Mouse (Mus musculus): ENCODE measurements around the gene Cltb. TPM values are rescaled to one million over a fixed set of nuclear protein-coding genes. Genes with fewer than 3 reads are reported as not detected.

Gene Cltb
- 38.6 and 39.5 TPM in 2 replicates for polyA plus RNA-seq (2014; fragmentation: Nextera tagmentation; extraction: Ambion mirVana)

DNA sequence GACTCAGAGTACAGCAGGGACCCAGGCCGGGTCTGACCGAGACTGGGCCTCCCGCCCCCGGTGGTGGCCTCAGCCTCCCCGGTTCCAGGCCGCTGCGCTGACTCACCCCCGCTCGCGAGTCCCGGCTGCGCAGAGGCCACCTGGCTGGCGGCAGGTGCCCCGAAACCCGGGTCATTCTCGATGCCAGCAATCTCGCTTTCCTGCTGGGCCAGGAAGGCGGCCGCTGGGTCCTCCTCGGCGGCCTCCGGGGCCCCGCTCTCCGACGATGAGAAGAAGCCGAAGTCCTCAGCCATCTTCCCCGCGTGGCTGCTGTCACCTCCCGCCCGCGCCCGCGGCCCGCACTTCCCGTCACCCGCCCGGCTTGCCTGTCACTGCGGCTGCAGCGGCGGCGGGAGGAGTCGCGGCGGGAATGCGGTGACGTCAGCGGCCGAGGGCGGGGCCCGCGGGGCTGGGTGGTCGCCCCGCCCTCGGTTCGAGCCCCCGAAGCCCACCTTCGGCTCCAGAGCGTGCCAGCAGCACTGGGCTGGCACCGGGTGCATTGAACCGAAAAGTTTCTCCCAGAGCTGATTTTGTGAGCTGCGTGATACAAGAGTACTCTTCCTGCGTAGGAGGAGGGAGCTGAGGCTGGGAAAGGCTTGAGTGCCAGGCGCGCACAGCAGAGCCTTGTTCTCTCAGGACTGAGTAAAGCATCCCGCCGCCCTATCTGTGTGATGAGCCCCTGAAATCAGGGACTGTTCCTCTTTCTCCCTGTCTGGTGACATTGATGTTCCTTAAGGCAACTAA, at the start of gene Cltb:
Gene Cltb, minus strand, starts transcription at position 373 of the 783 bp plus-strand sequence.
- H3K27me3 ChIP-seq (ENCODE audit: control insufficient read depth, insufficient read depth, low read length), result no peaks in the 10 kb centered on the region
- H3K4me1 ChIP-seq (ENCODE audit: control insufficient read depth, insufficient read depth, low read length), result peaks cover 13% of the 10 kb centered on the region
- 1% methylated on average over 65 of the region's 66 CpGs for WGBS (ENCODE audit: insufficient replicate concordance)
- peak within 1 kb of the TSS; percentile 85 for H3K9ac ChIP-seq (ENCODE audit: low read depth, low read length)
- H3K4me2 ChIP-seq, result peak within 1 kb of the TSS; percentile 99
- peak; percentile 59; the same call in 1 of the 2 replicates for ATAC-seq (replicated peaks; ENCODE audit: insufficient number of reproducible peaks, low FRiP score, low TSS enrichment)
- peak within 1 kb of the TSS; percentile 62 for H3K4me3 ChIP-seq (ENCODE audit: low read depth, low read length)
- no peaks in the 10 kb centered on the region for H3K9me3 ChIP-seq (replicated peaks; ENCODE audit: control insufficient read depth, low read length)
- H3K27ac ChIP-seq (ENCODE audit: low read depth, low read length), result 0 out of 2 replicates have a peak within 1 kb of the TSS, but pooled peaks have one; percentile 38
- no peaks in the 10 kb centered on the region for H3K36me3 ChIP-seq (ENCODE audit: control insufficient read depth, insufficient read depth, low read length)

DNA sequence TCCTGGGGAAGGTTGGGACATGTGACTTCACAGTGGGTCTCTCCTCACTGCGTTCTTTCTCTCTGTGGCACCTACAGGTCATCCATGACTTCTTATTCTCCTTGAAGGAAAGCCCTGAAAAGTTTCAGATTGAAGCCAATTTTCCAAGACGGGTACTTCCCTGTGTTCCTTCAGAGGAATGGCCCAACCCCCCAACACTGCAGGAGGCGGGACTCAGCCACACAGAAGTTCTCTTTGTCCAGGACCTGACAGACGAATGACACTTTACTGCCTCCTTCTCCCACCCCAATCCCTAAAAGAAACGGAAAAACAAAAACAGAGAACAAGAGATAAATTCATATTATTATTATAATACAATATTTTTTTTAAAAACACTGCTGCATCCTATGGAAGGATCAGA, 49.7 kb upstream of the Cltb start:
- WGBS (ENCODE audit: insufficient replicate concordance), result 72% methylated on average over 5 of the region's 5 CpGs
- no peaks in the 10 kb centered on the region for H3K9me3 ChIP-seq (replicated peaks; ENCODE audit: control insufficient read depth, low read length)
- H3K9ac ChIP-seq (ENCODE audit: low read depth, low read length), result no peak overlapping the region
- no peak overlapping the region for H3K4me2 ChIP-seq
- H3K36me3 ChIP-seq (ENCODE audit: control insufficient read depth, insufficient read depth, low read length), result peaks cover 37% of the 10 kb centered on the region
- no peaks in the 10 kb centered on the region for H3K4me1 ChIP-seq (ENCODE audit: control insufficient read depth, insufficient read depth, low read length)
- no peaks in the 10 kb centered on the region for H3K27me3 ChIP-seq (ENCODE audit: control insufficient read depth, insufficient read depth, low read length)
- H3K27ac ChIP-seq (ENCODE audit: low read depth, low read length), result no peak overlapping the region
- no peak overlapping the region for H3K4me3 ChIP-seq (ENCODE audit: low read depth, low read length)
- ATAC-seq (replicated peaks; ENCODE audit: insufficient number of reproducible peaks, low FRiP score, low TSS enrichment), result no peak

DNA sequence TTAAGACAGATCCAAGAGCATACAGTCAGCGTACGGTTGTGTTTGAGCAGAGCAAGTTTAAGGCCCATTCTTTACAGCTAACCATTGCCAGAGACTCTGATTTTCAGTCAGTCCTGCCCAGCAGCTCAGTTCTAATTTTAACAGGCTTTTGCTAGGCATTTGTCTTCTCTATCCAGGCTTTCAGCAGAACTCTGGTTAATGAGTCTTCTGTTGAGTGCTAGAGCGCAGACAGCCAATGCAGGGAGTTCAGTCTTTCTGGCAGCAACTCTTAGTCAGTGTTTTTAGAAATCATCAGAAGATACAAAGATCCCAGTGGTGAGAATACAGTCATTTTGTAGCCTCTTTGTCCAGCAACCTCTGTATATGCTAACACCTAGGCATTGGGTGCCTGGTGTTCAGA, 39.3 kb upstream of the Cltb start:
- H3K36me3 ChIP-seq (ENCODE audit: control insufficient read depth, insufficient read depth, low read length), result peaks cover 54% of the 10 kb centered on the region
- no peak for ATAC-seq (replicated peaks; ENCODE audit: insufficient number of reproducible peaks, low FRiP score, low TSS enrichment)
- WGBS (ENCODE audit: insufficient replicate concordance), result 90% methylated on average over 3 of the region's 3 CpGs
- no peaks in the 10 kb centered on the region for H3K9me3 ChIP-seq (replicated peaks; ENCODE audit: control insufficient read depth, low read length)
- H3K4me2 ChIP-seq, result no peak overlapping the region
- no peak overlapping the region for H3K9ac ChIP-seq (ENCODE audit: low read depth, low read length)
- no peaks in the 10 kb centered on the region for H3K4me1 ChIP-seq (ENCODE audit: control insufficient read depth, insufficient read depth, low read length)
- no peaks in the 10 kb centered on the region for H3K27me3 ChIP-seq (ENCODE audit: control insufficient read depth, insufficient read depth, low read length)
- H3K4me3 ChIP-seq (ENCODE audit: low read depth, low read length), result no peak overlapping the region
- H3K27ac ChIP-seq (ENCODE audit: low read depth, low read length), result no peak overlapping the region

DNA sequence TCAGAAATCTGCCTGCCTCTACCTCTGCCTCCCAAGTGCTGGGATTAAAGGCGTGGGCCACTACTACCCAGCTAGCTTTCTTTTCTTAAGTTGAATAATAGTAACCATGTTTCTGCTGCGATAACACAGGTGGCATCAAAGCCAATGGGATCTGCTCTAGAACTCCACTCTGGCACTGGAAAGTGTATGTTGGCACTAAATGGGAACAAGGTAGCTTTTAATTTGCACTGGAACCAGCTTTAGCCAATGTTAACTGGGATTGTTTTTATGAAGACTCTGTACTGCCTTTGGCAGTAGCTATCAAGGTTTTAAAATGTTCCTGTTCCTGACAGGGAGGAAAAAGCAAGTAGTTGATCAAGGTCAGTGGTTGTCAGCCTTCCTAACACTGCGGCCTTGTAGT, 23.9 kb upstream of the Cltb start:
- ATAC-seq (replicated peaks; ENCODE audit: insufficient number of reproducible peaks, low FRiP score, low TSS enrichment), result no peak
- H3K36me3 ChIP-seq (ENCODE audit: control insufficient read depth, insufficient read depth, low read length), result peaks cover 16% of the 10 kb centered on the region

DNA sequence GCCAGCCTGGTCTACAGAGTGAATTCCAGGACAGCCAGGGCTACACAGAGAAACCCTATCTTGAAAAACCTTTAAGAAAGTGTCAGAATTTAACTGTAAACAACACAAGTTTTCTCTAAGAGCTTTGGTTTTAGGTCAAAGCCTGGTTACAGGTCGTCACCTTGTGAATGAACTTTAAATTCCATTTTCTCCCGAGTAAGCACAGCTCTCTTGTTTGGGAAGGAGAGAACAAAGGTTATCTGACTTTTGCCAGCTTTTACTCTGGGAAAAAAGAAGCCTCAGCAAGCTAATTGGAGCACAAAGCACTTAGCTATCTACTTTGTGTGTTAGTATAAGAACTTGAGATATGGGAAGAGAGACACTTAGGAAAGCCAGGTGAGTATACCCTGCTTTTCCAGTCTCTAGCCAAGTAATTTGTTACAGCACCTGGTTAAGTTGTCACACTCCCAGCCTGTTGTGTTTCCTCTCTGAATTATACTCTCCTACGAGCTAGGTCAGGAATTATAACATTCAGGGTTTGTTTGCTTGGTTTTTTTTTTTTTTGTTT, 21.7 kb upstream of the Cltb start:
- ATAC-seq (replicated peaks; ENCODE audit: insufficient number of reproducible peaks, low FRiP score, low TSS enrichment), result no peak
- peaks cover 3% of the 10 kb centered on the region for H3K36me3 ChIP-seq (ENCODE audit: control insufficient read depth, insufficient read depth, low read length)
- 55% methylated on average over 3 of the region's 3 CpGs for WGBS (ENCODE audit: insufficient replicate concordance)

More for the DNA sequence above, 23.9 kb upstream of the Cltb start:
- Histone ChIP-seq H3K4me2 (no peak overlapping the region), H3K4me3 (ENCODE audit: low read depth, low read length) (no peak overlapping the region), H3K27ac (ENCODE audit: low read depth, low read length) (no peak overlapping the region), H3K27me3 (ENCODE audit: control insufficient read depth, insufficient read depth, low read length) (no peaks in the 10 kb centered on the region), H3K4me1 (ENCODE audit: control insufficient read depth, insufficient read depth, low read length) (no peaks in the 10 kb centered on the region), H3K9me3 (replicated peaks; ENCODE audit: control insufficient read depth, low read length) (no peaks in the 10 kb centered on the region), H3K9ac (ENCODE audit: low read depth, low read length) (no peak overlapping the region)
- 92% methylated on average over 3 of the region's 3 CpGs for WGBS (ENCODE audit: insufficient replicate concordance)

DNA sequence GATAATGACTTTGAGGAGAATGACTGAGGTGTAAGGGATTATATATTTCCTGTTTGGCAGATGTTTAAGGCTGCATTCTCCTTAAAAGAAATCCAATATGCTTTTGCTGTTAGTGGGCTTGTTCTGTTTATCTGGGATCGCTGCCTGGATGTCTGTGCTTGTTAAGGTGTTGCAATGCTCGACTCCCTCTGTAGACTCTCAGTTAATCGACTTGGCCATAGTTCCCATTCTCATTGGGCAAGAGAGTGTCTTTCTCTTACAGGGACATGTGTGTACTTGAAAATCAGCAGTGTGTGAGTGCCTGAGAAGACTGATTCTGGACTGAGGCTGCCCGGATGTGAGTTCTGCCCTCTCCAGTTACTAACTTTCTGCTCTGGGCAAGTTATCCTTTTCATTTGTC, 18.0 kb upstream of the Cltb start:
- no peaks in the 10 kb centered on the region; the same call in 1 of the 2 replicates for H3K36me3 ChIP-seq (ENCODE audit: control insufficient read depth, insufficient read depth, low read length)
- no peak overlapping the region for H3K27ac ChIP-seq (ENCODE audit: low read depth, low read length)
- 87% methylated on average over 4 of the region's 4 CpGs for WGBS (ENCODE audit: insufficient replicate concordance)

More for the DNA sequence above, 21.7 kb upstream of the Cltb start:
- no peak overlapping the region for H3K4me3 ChIP-seq (ENCODE audit: low read depth, low read length)
- no peaks in the 10 kb centered on the region for H3K9me3 ChIP-seq (replicated peaks; ENCODE audit: control insufficient read depth, low read length)
- no peaks in the 10 kb centered on the region for H3K27me3 ChIP-seq (ENCODE audit: control insufficient read depth, insufficient read depth, low read length)
- H3K4me1 ChIP-seq (ENCODE audit: control insufficient read depth, insufficient read depth, low read length), result no peaks in the 10 kb centered on the region
- no peak overlapping the region for H3K4me2 ChIP-seq
- no peak overlapping the region for H3K27ac ChIP-seq (ENCODE audit: low read depth, low read length)
- no peak overlapping the region for H3K9ac ChIP-seq (ENCODE audit: low read depth, low read length)

DNA sequence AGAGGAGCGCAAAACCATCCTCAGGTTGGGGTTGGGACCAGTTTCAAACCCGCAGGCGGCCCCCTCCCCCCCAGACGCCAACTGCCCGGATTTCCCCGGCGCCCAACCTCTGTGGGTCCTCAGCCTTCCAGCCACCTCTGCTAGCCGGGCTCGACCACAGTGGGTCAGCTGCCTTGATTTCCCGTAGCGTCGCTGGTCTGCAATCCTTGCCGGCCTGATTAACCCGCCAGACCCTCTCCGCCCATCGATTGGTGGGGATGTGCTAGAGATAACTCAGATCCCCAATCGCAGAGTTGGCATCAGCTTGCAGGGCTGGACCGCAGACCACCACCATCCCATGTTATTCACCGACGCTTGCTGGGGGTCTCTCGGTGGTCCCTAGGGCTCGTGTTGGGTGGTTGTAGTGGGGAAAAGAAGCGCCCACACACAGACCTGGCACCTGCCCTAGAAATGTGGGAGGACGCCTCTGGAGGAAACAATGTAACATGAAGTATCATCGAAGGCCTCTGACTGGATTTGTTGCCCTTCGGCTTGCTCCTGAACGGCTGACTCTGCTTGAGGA, 10.9 kb upstream of the Cltb start:
- peak overlapping the region; percentile 81 for H3K27ac ChIP-seq (ENCODE audit: low read depth, low read length)
- H3K4me1 ChIP-seq (ENCODE audit: control insufficient read depth, insufficient read depth, low read length), result peaks cover 8% of the 10 kb centered on the region
- peak; percentile 19; the same call in 1 of the 2 replicates for ATAC-seq (replicated peaks; ENCODE audit: insufficient number of reproducible peaks, low FRiP score, low TSS enrichment)
- H3K4me2 ChIP-seq, result peak overlapping the region; percentile 68
- H3K36me3 ChIP-seq (ENCODE audit: control insufficient read depth, insufficient read depth, low read length), result no peaks in the 10 kb centered on the region; the same call in 1 of the 2 replicates
- peak overlapping the region; percentile 98 for H3K9ac ChIP-seq (ENCODE audit: low read depth, low read length)
- H3K4me3 ChIP-seq (ENCODE audit: low read depth, low read length), result peak overlapping the region; percentile 90
- no peaks in the 10 kb centered on the region for H3K9me3 ChIP-seq (replicated peaks; ENCODE audit: control insufficient read depth, low read length)
- 1% methylated on average over 27 of the region's 27 CpGs for WGBS (ENCODE audit: insufficient replicate concordance)
- H3K27me3 ChIP-seq (ENCODE audit: control insufficient read depth, insufficient read depth, low read length), result no peaks in the 10 kb centered on the region

More for the DNA sequence above, 18.0 kb upstream of the Cltb start:
- Histone ChIP-seq H3K4me3 (ENCODE audit: low read depth, low read length) (no peak overlapping the region), H3K4me1 (ENCODE audit: control insufficient read depth, insufficient read depth, low read length) (no peaks in the 10 kb centered on the region), H3K9me3 (replicated peaks; ENCODE audit: control insufficient read depth, low read length) (no peaks in the 10 kb centered on the region), H3K9ac (ENCODE audit: low read depth, low read length) (no peak overlapping the region), H3K4me2 (no peak overlapping the region), H3K27me3 (ENCODE audit: control insufficient read depth, insufficient read depth, low read length) (no peaks in the 10 kb centered on the region)
- no peak for ATAC-seq (replicated peaks; ENCODE audit: insufficient number of reproducible peaks, low FRiP score, low TSS enrichment)

DNA sequence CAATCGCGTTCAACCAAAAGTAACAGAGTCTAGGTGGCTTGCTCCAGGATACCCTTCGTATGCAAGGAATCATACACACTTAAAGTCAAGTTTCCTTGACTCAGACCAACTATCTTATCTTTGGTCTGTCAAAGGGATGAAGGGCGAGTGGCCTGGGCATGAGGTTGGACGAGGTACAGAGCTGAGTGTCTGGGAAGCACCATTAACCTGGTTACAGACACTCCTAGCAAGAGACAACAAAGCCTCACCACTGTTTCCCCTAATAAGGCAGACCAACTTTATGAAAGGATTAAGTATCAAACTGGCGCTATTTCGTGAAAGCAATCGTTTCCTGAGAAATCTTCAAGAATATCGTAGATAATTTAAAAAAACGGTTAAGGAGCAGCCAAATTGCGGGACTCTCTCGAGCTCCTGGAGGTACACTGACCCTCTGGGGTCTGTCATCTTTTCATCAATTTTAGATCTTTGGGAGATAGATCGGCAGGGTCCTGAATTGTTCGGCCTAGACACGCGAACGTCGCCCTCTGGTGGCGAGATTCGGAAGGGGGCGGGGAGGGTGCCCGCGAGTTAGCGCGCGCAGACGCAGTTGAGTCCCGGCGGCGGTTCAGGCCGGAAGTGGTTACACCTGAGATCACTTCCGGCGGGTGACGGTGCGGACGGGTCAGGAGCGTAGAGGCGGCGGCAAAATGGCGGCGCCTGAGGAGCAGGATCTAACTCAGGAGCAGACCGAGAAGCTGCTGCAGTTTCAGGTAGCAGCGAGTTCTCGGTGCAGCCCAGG, 10.2 kb upstream of the Cltb start, which contains the start of gene Faf2:
Gene Faf2, plus strand, starts transcription at position 630 of the 778 bp plus-strand sequence.
- ATAC-seq (replicated peaks; ENCODE audit: insufficient number of reproducible peaks, low FRiP score, low TSS enrichment), result peak; percentile 92

More for the DNA sequence above, 10.2 kb upstream of the Cltb start, which contains the start of gene Faf2:
- Histone ChIP-seq H3K36me3 (ENCODE audit: control insufficient read depth, insufficient read depth, low read length) (no peaks in the 10 kb centered on the region; the same call in 1 of the 2 replicates), H3K4me3 (ENCODE audit: low read depth, low read length) (peak within 1 kb of the TSS; percentile 90), H3K27ac (ENCODE audit: low read depth, low read length) (peak within 1 kb of the TSS; percentile 81), H3K4me2 (peak within 1 kb of the TSS; percentile 68), H3K27me3 (ENCODE audit: control insufficient read depth, insufficient read depth, low read length) (no peaks in the 10 kb centered on the region), H3K4me1 (ENCODE audit: control insufficient read depth, insufficient read depth, low read length) (peaks cover 8% of the 10 kb centered on the region), H3K9ac (ENCODE audit: low read depth, low read length) (peak within 1 kb of the TSS; percentile 98), H3K9me3 (replicated peaks; ENCODE audit: control insufficient read depth, low read length) (no peaks in the 10 kb centered on the region)
- WGBS (ENCODE audit: insufficient replicate concordance), result 8% methylated on average over 44 of the region's 44 CpGs
